Mouse (Mus musculus) midbrain, postnatal 0 days (tissue): Measurements from ENCODE around the gene Ube2q2. TPM values are rescaled to one million over a fixed set of nuclear protein-coding genes. Genes with fewer than 3 reads are reported as not detected.
"Not testable (repeated sequence)": the region's sequence is repeated elsewhere in the genome, so short reads cannot be mapped to it uniquely, and the experiment has no call there.

ENCODE experiments used
- ATAC-seq: fragments of 200-750 bp; cut with Nextera tagmentation; 2 replicates; pipeline ENCODE4 v1.8.0; 2017; ENCODE audit warnings: moderate number of reproducible peaks, mild to moderate bottlenecking, moderate TSS enrichment, moderate library complexity; ENCODE audit not compliant: low FRiP score
- DNase-seq: peaks from one replicate; pipeline ENCODE4 v3.0.0-alpha.2; 2015; ENCODE audit warnings: low spot score
- H3K27ac ChIP-seq: fragments of 300-500 bp; sonication (generic); 2 replicates; pipeline ENCODE4 v1.5.1; 2014; ENCODE audit warnings: low read depth, mild to moderate bottlenecking, low read length, mixed read lengths
- H3K27me3 ChIP-seq: fragments of 300-500 bp; sonication (generic); 2 replicates; pipeline ENCODE4 v1.6.1; 2014; ENCODE audit warnings: low read length, control low read depth, mixed read lengths; ENCODE audit not compliant: insufficient read depth
- H3K36me3 ChIP-seq: fragments of 300-500 bp; sonication (generic); 2 replicates; pipeline ENCODE4 v1.6.1; 2014; ENCODE audit warnings: low read length, control low read depth, mixed read lengths; ENCODE audit not compliant: insufficient read depth
- H3K4me1 ChIP-seq: fragments of 300-500 bp; sonication (generic); 2 replicates; pipeline ENCODE4 v1.6.1; 2014; ENCODE audit warnings: mild to moderate bottlenecking, control low read depth, antibody characterized with exemption, low read length, mixed read lengths; ENCODE audit not compliant: insufficient read depth
- H3K4me2 ChIP-seq: fragments of 300-500 bp; sonication (generic); 2 replicates; pipeline ENCODE4 v1.6.1; 2014; ENCODE audit warnings: low read depth, mild to moderate bottlenecking, low read length, mixed read lengths; ENCODE audit not compliant: poor library complexity, severe bottlenecking
- H3K4me3 ChIP-seq: fragments of 300-500 bp; sonication (generic); 2 replicates; pipeline ENCODE4 v1.5.1; 2014; ENCODE audit warnings: low read depth, mild to moderate bottlenecking, low read length, moderate library complexity
- H3K9ac ChIP-seq: fragments of 300-500 bp; sonication (generic); replicated peaks from 2 replicates; pipeline ENCODE4 v1.6.1; 2014; ENCODE audit warnings: mild to moderate bottlenecking, low read length, moderate library complexity, mixed read lengths; ENCODE audit not compliant: poor library complexity, severe bottlenecking
- H3K9me3 ChIP-seq: fragments of 300-500 bp; sonication (generic); 2 replicates; pipeline ENCODE4 v1.6.1; 2016; ENCODE audit warnings: low read length, control low read depth
- CTCF ChIP-seq: IDR thresholded peaks from 2 replicates; pipeline ENCODE4 v1.5.1; 2016; ENCODE audit warnings: antibody characterized with exemption, mild to moderate bottlenecking
- WGBS: fragments of 180-500 bp; shearing (Covaris S2); extraction: QIAGEN DNeasy Blood & Tissue Kit; methylation state at CpG from one replicate; pipeline ENCODE4 v1.1.7; 2014; 5-methylcytosine and 5-hydroxymethylcytosine counted together
- polyA plus RNA-seq: library from polyadenylated mRNA; unstranded; fragments of >200 nt; fragmentation: Nextera tagmentation; extraction: Ambion mirVana; gene quantifications from 2 replicates; pipeline ENCODE4 v1.2.1, GENCODE M21; 2015
- total RNA-seq: library from RNA; depleted of rRNA; stranded (reverse); fragments of >200 nt; gene quantifications from 2 replicates; pipeline ENCODE4 v1.2.3, GENCODE M21; 2014

The Ube2q2 gene
- total and polyA plus RNA-seq, 2 experiments from 2014 or later, result 28.1 to 34.5 TPM

DNA sequence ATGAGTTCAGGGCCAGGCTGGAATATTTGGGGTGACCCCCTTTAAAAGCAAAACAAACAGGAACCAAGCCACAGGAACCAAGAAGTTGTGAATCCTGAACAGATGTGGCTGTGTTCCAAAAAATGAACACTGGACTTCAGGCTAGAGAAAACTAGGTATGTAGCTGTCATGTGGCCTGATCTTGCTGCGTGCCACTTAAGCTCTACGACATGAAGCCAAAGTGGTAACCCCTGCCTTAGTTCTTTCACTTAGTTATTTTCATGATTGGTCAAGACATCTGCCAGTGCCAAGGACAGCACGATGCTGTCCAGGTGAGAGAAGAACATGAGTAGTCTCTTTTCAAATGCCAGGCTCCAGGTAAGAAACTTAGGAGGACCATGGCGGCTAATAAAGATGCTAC is 98.3 kb downstream of the Ube2q2 start:
- Histone ChIP-seq H3K4me1 (no peaks in the 10 kb centered on the region), H3K4me2 (no peak overlapping the region), H3K27me3 (no peaks in the 10 kb centered on the region), H3K4me3 (no peak overlapping the region), H3K27ac (no peak overlapping the region), H3K9me3 (no peaks in the 10 kb centered on the region), H3K9ac (no peak overlapping the region), H3K36me3 (no peaks in the 10 kb centered on the region)
- WGBS, result 94% methylated on average over 4 of the region's 4 CpGs
- TF ChIP-seq CTCF, result no peak
- DNase-seq (no peak), ATAC-seq (no peak)

DNA sequence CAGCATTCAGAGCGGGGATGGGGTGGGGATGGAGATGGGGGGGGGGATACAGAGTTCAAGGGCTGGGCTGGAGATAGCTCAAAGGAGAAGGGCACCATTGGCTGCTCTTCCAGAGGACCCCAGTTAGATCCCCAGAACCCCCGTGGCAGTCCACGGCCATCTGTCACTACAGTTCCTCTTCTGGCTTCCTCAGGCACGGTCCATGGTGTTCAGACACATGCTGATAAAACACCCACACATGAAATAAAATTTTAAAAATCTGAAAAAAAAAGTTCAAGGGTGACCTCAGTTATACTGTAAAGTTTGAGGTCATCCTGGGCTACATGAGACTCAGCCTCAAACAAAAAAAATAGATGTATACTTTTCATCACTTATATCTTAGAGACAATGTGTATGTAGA is 99.8 kb downstream of the Ube2q2 start:
- H3K9ac ChIP-seq, result no peak overlapping the region
- H3K27ac ChIP-seq, result no peak overlapping the region
- TF ChIP-seq CTCF, result no peak
- no peaks in the 10 kb centered on the region for H3K36me3 ChIP-seq
- DNase-seq (no peak), ATAC-seq (no peak)
- no peaks in the 10 kb centered on the region for H3K27me3 ChIP-seq
- 88% methylated on average over 4 of the region's 4 CpGs for WGBS
- H3K9me3 ChIP-seq, result no peaks in the 10 kb centered on the region
- H3K4me3 ChIP-seq, result no peak overlapping the region
- no peaks in the 10 kb centered on the region for H3K4me1 ChIP-seq
- no peak overlapping the region for H3K4me2 ChIP-seq

DNA sequence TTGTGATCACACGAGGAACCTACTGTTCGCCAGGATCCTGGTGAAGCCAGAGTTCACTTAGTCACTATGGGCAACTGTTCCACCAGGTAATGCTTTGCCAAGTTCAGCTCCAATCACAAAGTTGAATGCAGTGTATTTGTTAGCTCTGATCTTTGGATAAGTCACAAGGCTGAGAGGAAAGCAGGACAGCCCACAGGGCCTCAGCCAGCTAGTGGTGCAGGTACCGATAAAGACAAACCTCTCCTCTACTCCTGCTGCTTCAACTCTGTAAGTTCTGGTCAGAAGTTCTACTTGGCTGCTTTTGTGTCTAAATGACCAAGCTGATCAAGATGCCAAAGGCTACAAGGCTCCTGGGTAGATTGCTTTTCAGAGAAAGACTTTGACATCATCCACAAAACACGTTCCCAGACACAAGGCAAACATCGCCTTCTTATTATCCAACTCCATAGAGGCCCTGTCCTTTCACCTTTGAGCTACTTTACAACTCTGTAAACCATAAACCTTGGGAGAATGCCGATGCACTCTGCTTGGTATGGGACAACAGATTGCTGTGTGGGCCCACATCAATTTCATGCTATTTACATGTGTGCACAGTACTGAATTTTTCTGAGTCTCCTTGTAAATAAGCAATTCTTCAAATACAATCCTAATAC is 102.1 kb downstream of the Ube2q2 start:
- Histone ChIP-seq H3K27me3 (no peaks in the 10 kb centered on the region), H3K27ac (no peak overlapping the region), H3K9ac (no peak overlapping the region), H3K36me3 (no peaks in the 10 kb centered on the region), H3K4me3 (no peak overlapping the region), H3K4me2 (no peak overlapping the region), H3K9me3 (no peaks in the 10 kb centered on the region), H3K4me1 (no peaks in the 10 kb centered on the region)
- TF ChIP-seq CTCF, result no peak
- 87% methylated on average over 6 of the region's 6 CpGs for WGBS
- DNase-seq (no peak), ATAC-seq (no peak)

DNA sequence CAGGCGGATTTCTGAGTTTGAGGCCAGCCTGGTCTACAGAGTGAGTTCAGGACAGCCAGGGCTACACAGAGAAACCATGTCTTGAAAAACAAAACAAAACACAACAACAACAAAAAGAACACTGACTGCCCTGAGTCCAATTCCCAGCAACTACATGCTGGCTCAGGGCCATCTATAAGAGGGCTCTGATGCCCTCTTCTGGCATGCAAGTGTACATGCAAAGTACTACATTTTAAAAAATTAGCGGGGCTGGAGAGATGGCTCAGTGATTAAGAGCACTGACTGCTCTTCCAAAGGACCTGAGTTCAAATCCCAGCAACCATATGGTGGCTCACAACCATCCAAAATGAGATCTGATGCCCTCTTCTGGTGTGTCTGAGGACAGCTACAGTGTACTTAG is 103.4 kb downstream of the Ube2q2 start:
- WGBS, result 58% methylated on average over 2 of the region's 2 CpGs
- H3K4me1 ChIP-seq, DNase-seq, H3K4me3 ChIP-seq, H3K9me3 ChIP-seq, H3K27me3 ChIP-seq, H3K4me2 ChIP-seq, H3K9ac ChIP-seq, H3K27ac ChIP-seq, ATAC-seq, H3K36me3 ChIP-seq: not testable (repeated sequence)
- TF ChIP-seq CTCF, result peak; percentile 13

DNA sequence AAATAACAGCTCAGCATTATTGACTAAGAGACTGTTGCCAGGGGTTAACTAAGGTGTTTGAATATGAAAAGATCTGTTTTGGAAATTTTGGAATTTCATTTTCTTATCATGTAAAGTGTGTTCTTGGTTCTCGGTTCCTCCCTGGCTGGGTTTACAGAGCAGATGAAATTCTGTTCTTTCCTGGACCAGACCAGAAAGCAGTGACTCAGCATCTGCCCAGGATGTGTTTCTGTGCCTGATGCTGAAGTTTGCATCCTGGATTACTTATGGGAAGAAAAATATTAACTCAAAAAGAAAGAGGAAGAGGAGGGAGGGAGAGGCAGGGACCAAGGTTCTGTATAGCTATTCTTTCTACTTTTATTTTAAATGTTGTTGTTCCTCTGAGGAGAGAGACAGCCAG is 105.2 kb downstream of the Ube2q2 start:
- no peak overlapping the region for H3K4me2 ChIP-seq
- H3K27ac ChIP-seq, result no peak overlapping the region
- no peaks in the 10 kb centered on the region for H3K36me3 ChIP-seq
- H3K9ac ChIP-seq, result no peak overlapping the region
- TF ChIP-seq CTCF, result no peak
- ATAC-seq (no peak), DNase-seq (no peak)
- H3K4me1 ChIP-seq, result no peaks in the 10 kb centered on the region
- H3K9me3 ChIP-seq, result no peaks in the 10 kb centered on the region
- no peak overlapping the region for H3K4me3 ChIP-seq
- H3K27me3 ChIP-seq, result no peaks in the 10 kb centered on the region
- WGBS, result 67% methylated on average over 1 of the region's 1 CpGs

DNA sequence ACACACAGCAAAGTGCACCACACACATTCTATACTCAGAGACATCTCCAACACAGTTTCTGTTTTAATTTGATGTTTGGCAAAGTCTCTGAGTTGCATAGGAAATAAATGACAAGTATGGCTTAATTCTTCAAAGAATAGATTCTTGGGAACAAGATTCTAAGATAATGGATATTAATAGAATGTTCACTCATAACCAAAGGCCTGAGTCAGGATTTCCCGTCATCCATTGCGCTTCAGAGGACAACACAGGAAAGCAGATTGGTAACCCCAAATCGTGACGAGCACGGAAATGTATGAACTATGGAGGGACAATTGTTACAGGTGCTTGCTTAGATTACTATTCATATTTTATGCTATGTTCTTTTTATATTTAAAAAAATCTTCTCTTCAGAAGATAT is 106.4 kb downstream of the Ube2q2 start:
- TF ChIP-seq CTCF, result no peak
- Histone ChIP-seq H3K27me3 (no peaks in the 10 kb centered on the region), H3K9ac (no peak overlapping the region), H3K9me3 (no peaks in the 10 kb centered on the region), H3K4me2 (no peak overlapping the region), H3K36me3 (no peaks in the 10 kb centered on the region), H3K4me1 (no peaks in the 10 kb centered on the region), H3K4me3 (no peak overlapping the region), H3K27ac (no peak overlapping the region)
- 93% methylated on average over 5 of the region's 5 CpGs for WGBS
- ATAC-seq (no peak), DNase-seq (no peak)
